Mouse (Mus musculus): ENCODE measurements around the gene Ptprcap.

Ptprcap gene

DNA sequence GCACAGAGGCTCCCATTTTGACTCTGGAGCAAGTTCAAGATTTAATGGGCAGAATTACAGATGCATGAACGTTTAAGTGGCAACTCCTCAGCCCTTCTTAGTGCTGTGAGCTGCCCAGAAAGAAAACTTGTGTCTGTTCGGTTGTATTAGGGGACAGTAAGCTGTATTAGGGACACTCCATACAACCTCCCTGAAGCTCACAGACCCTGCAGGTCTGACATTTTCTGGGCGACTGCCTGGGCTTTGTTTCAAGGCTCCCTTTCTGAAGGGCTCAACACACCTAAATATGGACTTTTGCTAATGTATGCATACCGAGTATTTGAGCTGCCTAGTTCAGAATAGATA lies 10.1 kb downstream of the Ptprcap start:
- no peak for DNase-seq (ENCODE audit: extremely low read depth, low read depth, low spot score)

DNA sequence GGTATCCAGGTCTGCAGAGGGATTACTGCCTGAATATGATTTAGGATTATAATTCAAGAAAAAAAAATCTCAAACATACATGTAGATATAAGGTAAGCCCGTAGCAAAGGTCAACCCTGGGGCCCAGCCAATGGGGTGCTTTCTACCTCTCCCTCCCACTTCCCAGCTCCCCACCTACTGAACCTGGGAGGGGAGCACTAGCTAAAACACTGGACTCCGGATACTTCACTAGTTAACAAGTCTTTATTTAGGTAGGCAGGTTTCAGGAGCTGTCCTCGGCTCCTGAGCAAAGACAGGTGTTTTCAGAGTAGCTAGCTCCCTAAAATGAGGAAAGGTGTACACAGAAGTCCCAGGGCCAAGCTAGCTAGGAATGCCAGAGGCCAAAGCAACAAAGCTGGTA lies 10.7 kb downstream of the Ptprcap start:
- no peak for DNase-seq (ENCODE audit: extremely low read depth, low read depth, low spot score)

DNA sequence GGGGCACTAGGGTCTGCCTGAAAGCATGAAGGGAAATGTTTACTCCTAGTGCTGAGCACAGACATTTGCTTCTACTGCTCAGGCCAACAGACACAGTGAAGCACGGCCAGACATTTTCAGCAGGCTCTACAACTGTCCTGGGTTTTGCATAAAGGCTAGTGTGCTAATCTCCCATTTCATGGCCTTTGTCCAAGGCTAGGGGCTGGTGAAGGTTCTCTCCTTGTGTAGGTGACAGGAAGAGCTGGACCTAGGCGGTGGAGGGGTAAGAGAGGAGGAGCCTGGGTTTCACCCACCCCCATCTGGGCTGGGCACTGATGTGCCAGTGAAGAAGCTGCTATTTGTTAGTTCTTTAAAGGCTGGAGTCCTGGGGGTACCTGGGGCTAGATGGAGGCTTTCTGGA lies 11.3 kb downstream of the Ptprcap start:
- no peak for DNase-seq (ENCODE audit: extremely low read depth, low read depth, low spot score)

DNA sequence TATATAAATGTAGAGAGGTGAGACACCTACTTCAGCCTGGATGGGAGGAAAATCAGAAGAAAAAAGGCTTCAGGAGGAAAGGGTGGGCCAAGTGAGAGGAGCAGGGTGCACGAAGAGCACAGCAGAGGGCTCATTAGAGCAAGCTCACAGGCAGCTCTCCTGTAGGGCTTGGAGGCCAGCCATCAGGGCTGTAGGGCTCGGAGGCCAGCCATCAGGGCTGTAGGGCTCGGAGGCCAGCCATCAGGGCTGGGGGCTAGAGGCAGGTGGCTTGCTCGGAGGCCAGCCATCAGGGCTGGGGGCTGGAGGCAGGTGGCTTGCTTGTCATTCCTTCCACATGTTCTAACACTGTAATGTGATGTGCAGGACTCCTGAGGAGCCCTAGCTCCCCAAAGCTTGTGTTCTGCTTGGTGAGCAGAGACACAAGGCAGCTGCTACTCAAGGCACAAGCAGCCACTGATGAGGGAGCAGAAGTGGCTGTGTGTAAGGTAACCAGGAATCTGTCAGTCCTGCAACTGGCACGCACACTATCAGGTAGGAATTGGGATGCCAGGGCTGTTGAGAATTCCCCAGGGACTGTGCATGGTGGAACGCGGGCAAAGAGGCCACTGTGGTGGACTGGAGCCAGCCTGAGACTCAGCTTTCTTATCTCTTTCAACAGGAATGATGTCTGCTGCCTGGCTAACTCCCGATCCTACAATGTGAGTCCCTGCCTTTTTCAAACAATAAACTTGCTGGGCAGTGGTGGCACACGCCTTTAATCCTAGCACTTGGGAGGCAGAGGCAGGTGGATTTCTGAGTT lies 13.5 kb downstream of the Ptprcap start:
- no peak for DNase-seq (ENCODE audit: extremely low read depth, low read depth, low spot score)

DNA sequence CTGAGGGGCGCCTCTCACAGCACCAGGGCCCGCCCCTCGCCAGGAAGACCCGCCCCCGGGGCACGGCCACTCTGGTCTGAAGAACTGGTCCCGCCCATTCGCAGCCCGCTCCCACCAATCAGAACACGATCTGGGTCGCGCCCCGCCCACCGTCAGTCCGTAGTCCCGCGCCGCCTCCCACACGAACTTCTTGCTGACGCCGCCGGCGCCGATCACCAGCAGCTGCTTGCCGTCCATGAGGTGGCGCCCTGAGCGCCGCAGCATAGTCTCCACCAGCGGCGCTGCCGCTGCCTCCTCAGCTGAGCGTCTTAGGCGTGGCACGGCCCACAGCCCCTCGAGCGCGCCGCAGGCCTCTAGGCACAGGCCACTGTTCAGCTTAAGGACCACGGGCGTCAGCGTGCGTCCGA lies 16.0 kb downstream of the Ptprcap start:
- no peak for DNase-seq (ENCODE audit: extremely low read depth, low read depth, low spot score)

DNA sequence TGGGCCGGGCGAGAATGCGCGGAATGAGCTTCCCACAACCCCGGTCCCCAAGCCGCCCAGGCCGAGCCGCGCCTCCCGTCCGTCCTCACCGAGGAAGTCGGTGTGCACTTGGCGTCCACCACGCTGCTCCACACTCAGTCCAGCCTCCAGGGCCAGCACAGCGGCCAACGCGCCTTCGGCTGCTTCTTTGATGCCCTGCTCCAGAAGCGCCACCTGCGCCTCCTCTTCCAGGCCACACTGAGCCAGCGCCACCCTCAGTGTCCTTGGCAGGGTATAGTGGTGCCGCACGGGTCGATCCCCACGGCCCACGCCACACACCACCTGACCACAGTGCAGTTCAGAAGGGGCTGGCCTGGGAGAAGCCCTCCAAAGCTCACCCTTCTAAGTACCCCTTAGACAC lies 16.4 kb downstream of the Ptprcap start:
- no peak for DNase-seq (ENCODE audit: extremely low read depth, low read depth, low spot score)

DNA sequence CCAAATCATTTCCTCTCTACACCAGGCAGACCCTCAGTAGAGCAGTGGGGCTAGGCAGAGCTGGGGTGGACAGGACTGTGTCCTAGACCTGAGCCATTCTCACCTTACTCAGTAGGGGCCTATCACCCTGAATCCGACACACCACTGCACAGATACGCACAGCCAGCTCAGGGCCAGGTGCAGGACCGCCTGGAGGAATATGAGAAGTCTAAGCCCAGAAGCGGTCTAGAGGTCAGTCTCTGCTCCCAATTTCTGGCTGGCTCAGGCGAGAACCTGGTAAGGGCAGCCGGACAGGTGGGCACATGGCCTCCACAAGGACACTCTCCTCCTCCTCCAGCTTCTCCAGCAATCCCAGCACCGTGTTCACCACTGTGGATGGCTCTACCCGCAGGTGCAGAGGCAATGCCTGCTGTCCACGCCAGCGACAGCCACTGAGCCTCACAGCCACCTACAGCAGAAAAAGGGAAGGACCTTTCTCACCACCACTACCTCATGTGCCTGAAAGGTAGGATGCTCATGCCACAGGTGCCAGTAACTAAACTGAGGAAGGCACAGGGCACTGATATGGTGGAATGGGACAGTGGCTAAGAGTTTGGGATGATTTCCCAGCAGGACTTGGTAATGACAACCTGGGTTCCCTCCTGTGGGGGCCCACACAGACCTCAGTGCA lies 17.5 kb downstream of the Ptprcap start:
- DNase-seq (ENCODE audit: extremely low read depth, low read depth, low spot score): no peak

DNA sequence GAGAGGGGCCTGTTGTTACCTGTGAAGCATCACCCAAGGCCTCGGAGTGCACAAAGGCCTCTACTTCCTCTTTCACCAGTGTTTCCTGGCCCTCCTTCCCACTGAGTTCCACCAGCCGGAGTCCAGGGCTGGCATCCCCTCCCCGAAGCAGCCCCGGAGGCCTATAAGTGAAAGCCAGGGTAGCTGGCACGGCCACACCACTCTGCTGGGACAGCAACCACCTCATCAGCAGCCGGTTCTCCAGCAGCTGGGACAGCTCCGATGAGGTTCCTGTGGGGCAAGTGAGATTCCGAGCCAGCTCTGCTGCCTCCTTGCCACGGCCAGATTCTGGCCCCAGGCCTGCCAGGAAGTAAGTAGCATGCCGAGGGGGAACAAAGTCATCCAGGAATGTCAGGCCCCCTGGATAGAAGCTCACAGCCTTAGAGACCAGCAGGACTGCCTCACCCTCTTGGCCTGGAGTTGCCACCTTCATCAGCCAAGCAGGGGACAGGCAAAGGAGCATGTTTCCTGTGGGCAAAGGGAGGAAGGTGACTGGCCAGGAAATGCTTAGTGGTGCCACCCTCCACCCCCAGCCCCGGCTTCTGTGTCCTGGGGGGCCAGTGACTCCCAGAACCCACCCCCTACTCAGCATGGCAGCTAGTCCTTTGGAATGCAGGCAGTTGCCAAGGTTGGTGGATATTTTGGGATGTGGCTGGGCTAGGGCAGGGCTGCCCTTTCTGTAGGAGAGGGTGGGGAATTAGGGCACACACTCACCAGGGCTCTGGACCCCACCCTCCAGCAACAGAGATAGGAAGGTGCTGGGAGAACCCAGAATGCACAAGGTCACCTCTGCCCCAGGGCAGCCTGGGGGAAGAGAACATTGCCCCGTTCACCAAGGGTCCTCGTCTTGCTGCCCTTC lies 18.2 kb downstream of the Ptprcap start:
- no peak for DNase-seq (ENCODE audit: extremely low read depth, low read depth, low spot score)

DNA sequence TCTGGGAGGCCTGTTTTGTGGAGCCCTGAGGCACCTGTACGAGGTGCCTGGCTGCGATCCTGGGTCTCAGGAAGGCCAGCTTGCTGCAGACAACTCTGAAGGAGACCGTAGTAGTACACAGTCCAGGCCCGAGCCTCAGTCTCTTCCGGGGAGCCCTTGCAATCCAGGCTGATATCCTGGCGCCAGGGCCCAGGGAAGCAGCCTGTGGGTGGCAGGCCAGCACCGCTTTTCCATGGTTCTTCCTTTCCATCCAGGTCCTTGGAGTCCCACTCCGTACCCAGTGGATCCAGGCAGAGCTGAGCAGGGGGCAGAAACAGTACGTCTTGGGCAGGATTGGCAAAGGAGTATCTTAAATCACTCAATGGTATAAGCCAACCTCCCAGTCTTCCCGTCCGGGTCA lies 19.5 kb downstream of the Ptprcap start:
- DNase-seq (ENCODE audit: extremely low read depth, low read depth, low spot score): no peak

DNA sequence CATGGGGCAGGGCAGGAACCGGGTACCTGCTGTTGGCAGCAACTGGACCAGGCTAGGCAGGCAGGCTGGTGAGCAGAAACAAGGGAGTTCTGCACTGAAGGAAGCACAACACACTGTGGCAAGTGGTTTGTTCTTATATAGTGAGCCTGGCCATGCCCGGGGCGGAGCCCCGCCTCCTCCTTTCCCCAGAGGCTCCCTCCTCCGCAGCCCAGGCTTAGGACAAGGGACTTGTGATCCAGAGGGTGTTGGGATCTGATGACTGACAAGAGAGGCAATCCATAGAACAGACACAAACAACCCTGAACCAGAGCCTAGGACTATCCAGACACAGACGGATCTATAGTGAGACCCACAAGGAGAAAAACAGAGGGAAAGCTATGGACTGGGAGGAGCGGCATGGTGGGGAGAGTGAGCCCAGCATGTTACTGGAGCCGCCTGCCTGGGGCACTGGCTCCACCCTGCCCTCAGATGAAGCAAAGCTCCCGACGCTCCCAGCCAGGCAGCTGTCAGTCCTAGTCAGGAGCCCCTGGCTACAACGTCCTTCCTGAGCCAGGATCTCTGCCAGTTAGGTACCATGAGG lies 22.1 kb downstream of the Ptprcap start, which contains the start of gene Carns1:
Carns1 (minus strand) TSS at position 112 of the 580 bp plus-strand sequence.
- no peak for DNase-seq (ENCODE audit: extremely low read depth, low read depth, low spot score)

DNA sequence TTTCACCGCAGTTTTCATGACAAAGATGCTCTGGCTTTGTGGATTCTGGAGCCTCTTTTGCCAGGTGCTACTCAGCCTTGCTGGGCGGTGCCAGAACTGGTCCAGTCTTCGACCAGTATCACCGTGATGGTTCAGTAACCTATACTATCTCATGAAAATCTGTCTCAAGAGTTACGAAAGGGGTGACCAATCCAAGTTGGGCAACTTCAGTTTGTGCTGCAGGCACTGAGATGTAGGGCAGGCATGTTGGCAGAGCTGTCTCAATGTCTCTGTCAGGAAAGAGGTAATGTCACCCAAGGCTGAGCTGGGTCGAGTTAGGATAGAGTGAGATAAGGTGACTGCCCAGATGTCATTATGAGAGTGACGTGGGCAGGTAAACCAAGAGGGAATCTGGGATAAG lies 27.0 kb downstream of the Ptprcap start:
- DNase-seq (ENCODE audit: extremely low read depth, low read depth, low spot score): no peak

DNA sequence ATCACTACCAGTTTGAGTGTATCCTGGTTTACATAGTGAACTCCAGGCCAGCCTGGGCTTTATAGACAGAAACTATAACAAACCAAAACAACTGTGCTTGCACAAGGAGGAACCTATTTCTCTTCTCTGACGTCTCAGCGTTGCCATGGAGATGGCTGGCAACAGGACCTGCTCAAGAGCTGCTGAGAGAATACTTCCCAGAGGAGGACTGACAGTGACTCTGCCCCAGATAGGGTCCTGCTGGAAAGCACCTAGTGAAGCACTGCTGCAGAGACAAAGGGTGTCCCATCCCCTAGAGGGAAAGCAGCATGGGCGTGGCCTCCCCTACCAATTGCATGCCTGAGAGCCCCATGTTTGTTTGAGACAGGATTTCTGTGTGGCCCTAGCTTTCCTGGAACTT lies 28.5 kb downstream of the Ptprcap start:
- no peak for DNase-seq (ENCODE audit: extremely low read depth, low read depth, low spot score)

DNA sequence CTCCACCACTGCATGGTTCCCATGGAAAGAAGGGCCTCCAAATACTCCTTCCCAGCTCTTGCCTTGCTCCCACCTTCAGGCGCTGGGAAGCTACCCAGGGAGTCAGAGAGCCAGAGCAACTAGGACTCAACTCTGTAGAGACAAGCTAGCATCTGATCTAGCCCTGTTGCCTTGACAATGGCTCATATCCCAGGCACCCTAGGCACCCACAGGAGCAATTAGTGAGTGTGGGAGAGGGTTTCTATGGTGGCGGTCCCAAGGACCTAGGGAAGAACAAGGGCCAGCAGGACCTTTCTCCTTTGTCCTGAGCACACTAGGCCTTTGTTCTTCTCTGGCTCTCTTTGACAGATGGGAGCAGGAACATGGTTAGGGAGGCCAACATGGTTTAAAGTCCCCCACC lies 30.3 kb downstream of the Ptprcap start:
- DNase-seq (ENCODE audit: extremely low read depth, low read depth, low spot score): no peak

DNA sequence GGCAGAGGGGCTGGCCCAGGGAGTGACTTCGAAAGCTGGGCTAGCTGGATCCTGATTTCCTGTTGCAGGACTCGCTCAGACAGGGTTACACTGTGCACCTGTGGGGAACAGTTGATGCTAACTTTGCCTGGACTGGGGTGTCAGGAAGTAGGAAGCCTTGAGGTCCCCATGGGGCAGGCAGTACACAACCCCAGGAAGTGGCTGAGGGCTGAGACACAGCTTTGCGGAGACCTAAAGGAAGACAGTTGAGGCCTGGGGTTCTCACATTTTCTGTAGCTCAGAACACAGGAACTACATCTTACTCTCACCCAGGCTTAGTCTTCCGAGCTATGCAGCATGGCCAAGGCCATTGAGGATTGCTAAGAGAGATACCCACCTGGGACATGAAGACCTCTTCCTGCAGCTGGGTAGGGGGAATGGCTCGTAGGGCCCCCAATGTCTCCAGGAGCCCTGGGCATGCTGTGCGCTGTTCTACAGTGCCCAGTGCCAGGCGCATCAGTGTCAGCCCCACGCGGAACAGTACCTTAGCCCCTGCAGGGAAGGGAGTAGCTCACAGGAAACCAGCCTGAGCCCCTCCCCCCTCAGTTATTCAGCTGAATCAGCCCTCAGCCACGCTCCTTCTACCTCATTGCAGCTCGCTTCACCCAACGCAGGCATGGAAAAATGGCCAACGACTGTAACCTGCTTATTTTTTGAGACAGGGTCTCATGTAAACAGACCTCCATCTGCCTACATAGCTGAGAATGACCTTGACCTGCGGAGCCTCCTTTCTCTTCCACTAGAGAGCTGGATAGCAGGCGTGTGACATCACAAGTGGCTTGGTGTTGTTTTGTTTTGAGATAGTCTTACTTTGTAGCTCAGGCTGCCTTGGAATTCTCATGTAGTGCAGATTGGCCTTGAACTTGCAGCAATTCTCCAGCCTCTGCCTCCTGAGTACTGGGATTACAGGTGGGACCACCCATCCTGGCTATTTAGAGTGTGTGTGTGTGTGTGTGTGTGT lies 31.9 kb downstream of the Ptprcap start:
- DNase-seq (ENCODE audit: extremely low read depth, low read depth, low spot score): no peak

DNA sequence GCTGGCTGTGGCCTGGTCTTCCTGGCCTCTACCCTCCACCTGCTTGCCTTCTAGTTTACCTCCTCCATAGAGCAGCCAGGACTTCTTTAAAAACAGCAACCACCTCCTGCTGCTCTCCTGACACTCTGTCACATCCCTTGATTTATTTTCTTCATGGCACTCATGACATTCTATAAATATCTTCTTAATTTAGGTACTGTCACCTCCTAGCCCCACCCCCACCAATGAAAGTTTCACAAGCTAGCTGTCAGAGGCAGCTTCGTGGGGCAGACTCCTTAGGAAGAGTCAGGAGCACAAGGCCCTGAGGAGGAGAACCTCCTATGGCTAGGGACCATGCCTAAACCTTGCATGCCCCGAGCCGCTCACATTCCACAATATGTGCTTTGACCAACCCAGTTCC lies 33.9 kb downstream of the Ptprcap start:
- DNase-seq (ENCODE audit: extremely low read depth, low read depth, low spot score): no peak

DNA sequence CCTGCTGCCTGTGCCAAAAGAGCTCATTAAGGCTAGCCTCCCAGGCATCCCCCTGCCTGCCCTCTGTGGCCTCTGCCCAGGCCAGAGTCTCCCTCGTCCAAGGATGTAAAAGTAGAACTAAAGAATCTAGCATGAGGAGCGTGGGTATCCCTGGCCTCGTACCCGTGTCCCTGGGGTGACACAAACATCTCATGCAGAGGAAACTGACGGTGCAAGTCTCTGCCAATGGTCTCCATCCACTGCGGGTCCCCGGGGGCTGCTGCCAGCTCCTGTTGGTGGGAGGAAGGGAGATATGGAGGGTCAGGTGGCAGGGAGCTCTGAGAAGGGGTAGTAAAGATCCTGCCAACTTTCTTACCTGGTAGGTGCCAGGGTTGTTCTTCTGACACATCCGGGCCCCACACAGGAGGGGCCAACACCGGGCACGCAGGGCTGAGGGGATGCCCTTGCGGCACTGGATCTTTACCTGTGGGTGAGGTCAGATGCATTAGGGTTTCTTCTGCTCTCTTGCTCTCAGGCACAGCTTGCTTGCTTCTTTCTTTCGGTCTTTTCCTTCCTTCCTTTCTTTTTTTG lies 35.7 kb downstream of the Ptprcap start:
- no peak for DNase-seq (ENCODE audit: extremely low read depth, low read depth, low spot score)

DNA sequence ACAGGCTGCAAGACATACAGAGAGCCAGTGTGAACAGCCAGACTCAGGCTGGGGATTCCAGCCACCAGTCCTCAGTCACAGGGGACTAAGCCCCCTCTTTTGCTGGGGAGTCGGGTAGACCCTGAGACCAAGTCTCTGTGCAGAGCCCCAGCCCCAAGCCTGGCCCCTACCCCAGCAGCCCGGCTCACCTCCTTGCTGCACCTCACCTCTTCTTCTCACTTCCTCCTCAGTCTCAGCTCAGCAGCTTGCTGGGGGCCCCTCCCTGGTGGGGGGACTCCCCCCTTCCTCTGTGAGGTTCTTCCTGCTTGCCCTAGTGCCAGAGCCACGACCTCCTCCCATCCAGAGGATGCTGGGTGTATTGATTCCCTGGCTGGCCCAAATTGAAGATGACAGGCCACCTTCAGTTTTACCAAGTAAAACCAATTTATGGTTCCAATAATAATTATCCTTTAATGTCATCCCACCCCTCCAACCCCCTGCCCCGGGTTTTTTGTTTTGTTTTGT lies 37.5 kb downstream of the Ptprcap start, which contains the start of gene Tbc1d10c:
Tbc1d10c (minus strand) TSS at position 454 of the 504 bp plus-strand sequence.
- no peak for DNase-seq (ENCODE audit: extremely low read depth, low read depth, low spot score)

DNA sequence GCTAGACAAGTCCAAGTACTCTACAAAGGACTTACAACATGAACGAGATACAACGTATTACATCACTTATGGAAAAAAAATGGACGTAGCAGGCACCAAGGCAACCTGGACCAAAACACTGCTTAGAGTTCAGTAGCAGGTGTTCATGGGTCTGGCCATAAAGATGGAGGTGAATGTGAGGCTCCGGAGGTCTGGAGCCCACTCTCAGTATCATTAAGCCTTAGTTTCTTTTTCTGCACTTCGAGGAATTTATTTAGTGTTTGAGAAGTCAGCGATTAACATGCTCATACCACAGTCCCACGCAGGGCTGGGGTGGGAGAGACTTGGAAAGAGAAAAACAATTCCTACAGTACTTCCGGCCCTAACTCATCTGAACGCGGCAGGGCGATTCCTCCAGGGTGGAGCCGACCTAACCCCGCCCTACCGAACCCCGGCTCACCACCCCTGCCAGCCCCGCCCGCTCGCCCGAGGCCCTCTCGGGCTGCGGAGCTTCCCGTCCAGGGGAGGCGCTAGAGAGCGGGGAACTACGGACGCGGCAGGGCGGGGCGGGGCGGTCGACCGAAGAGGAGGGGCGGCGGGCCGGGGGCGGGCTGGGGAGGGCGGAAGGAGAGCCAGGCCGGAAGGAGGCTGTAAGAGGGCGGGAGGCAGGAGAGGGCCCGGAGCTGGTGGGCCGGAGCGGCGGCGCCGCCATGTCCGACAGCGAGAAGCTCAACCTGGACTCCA lies 38.3 kb downstream of the Ptprcap start, which contains the start of gene Ppp1ca:
Ppp1ca (plus strand) TSS at position 538 of the 723 bp plus-strand sequence.
- peak; percentile 59 for DNase-seq (ENCODE audit: extremely low read depth, low read depth, low spot score)

All from fat pad, adult 2 months (tissue).